Mouse (Mus musculus): ENCODE data around the gene Fkbp15. TPM values are rescaled to one million over a fixed set of nuclear protein-coding genes. Genes with fewer than 3 reads are reported as not detected.
"Not testable (repeated sequence)": the region's sequence is repeated elsewhere in the genome, so short reads cannot be mapped to it uniquely, and the experiment has no call there.

The Fkbp15 gene
- polyA plus RNA-seq, 1 experiment from 2014 or later = 19.2 TPM

DNA sequence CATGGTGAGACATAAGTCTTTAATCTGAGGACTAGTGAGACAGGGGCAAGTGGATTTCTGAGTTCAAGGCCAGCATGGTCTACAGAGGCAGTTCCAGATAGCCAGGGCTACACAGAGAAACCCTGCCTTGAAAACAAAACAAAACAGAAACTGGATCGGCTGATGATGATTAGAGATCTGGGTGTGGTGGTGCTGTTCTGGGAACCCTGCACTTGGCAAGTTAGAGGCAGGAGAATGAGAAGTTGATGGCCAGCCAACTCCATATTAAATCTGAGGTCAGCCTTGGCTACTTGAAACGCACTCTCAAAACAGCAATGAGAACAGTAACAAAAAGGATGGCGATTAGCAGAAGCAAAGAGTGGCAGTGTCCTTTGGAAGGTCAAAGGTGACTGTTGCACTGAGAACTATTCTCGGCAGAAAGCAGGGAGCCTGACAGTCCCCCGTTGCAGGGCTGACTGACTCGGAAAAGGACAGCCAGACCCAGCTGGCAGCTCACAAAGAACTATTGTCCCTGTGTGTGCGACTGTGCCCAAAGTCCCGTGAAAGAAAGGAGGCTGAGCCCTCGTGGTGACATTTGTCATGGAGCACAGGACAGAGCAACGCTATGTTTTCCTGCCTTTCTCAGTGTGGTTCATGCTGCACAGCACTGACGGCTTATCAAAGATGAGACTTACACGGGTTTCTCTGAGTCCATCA is 85.4 kb downstream of the Fkbp15 start:
- Histone ChIP-seq H3K36me3 (ENCODE audit: insufficient read depth, low read length) (no peaks in the 10 kb centered on the region), H3K9ac (ENCODE audit: low read depth, low read length) (no peak overlapping the region), H3K4me2 (ENCODE audit: low read length) (no peak overlapping the region), H3K27ac (no peak overlapping the region), H3K9me3 (replicated peaks; ENCODE audit: low read length) (no peaks in the 10 kb centered on the region), H3K4me1 (replicated peaks; ENCODE audit: insufficient read depth, low read length) (no peaks in the 10 kb centered on the region; the same call in 1 of the 2 replicates), H3K4me3 (replicated peaks; ENCODE audit: low read depth, low read length) (no peak overlapping the region), H3K27me3 (ENCODE audit: insufficient read depth, low read length) (no peaks in the 10 kb centered on the region)
- 26% methylated on average over 12 of the region's 12 CpGs for WGBS
- no peak for TF ChIP-seq CTCF (IDR thresholded peaks at IDR 0.05; ENCODE audit: low read depth)
- DNase-seq (ENCODE audit: low spot score) (no peak), ATAC-seq (replicated peaks; ENCODE audit: low FRiP score, low read depth) (no peak)

DNA sequence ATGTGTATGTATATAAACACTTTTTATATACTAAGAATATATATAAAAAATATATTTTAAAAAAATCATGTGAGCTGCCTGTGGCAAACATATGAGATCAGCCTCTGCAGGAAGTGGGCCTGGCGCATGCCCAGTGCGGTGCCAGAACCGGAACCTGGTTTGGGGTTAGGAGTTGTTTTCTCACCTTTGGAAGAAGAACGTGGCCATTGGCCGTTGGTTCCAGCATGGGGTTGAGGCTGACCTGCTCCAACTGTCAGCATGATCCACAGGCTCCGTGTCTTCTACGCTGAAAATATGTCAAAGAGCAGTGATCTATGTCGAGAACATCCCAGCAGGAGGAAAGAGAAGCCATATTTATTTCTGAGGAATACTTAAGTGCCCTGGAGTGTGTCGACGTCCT is 86.4 kb downstream of the Fkbp15 start:
- TF ChIP-seq CTCF (IDR thresholded peaks at IDR 0.05; ENCODE audit: low read depth) = no peak
- no peak for ATAC-seq (replicated peaks; ENCODE audit: low FRiP score, low read depth)
- DNase-seq (ENCODE audit: low spot score) = no peak
- Histone ChIP-seq H3K9me3 (replicated peaks; ENCODE audit: low read length) (no peaks in the 10 kb centered on the region), H3K4me2 (ENCODE audit: low read length) (no peak overlapping the region), H3K27me3 (ENCODE audit: insufficient read depth, low read length) (no peaks in the 10 kb centered on the region), H3K27ac (no peak overlapping the region), H3K4me1 (replicated peaks; ENCODE audit: insufficient read depth, low read length) (no peaks in the 10 kb centered on the region; the same call in 1 of the 2 replicates), H3K4me3 (replicated peaks; ENCODE audit: low read depth, low read length) (no peak overlapping the region), H3K36me3 (ENCODE audit: insufficient read depth, low read length) (no peaks in the 10 kb centered on the region), H3K9ac (ENCODE audit: low read depth, low read length) (no peak overlapping the region)
- WGBS = 84% methylated on average over 10 of the region's 10 CpGs

DNA sequence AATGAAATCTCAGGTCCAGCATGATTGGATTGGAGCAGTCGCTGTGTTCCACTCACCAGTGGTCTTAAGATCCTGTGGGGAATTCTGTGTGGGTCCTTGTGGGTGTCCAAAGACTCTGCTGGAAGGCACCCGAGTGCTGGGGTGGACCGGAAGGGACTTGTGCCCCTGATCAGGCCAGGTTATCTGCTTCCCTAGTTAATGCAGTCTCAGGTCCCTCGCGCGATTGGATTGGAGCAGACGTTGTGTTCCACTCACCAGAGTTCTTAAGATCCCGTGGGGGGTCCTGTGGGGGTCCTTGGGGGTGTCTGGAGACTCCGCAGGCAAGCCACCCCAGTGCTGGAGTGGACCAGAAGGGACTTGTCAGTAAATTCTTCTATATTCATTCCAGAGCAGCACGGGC is 87.7 kb downstream of the Fkbp15 start:
- no peaks in the 10 kb centered on the region; the same call in 1 of the 2 replicates for H3K4me1 ChIP-seq (replicated peaks; ENCODE audit: insufficient read depth, low read length)
- ATAC-seq (replicated peaks; ENCODE audit: low FRiP score, low read depth) (no peak), DNase-seq (ENCODE audit: low spot score) (no peak)
- no peaks in the 10 kb centered on the region for H3K27me3 ChIP-seq (ENCODE audit: insufficient read depth, low read length)
- no peak overlapping the region for H3K27ac ChIP-seq
- H3K9me3 ChIP-seq (replicated peaks; ENCODE audit: low read length) = no peaks in the 10 kb centered on the region
- TF ChIP-seq CTCF (IDR thresholded peaks at IDR 0.05; ENCODE audit: low read depth) = no peak
- no peaks in the 10 kb centered on the region for H3K36me3 ChIP-seq (ENCODE audit: insufficient read depth, low read length)
- no peak overlapping the region for H3K4me2 ChIP-seq (ENCODE audit: low read length)
- H3K4me3 ChIP-seq (replicated peaks; ENCODE audit: low read depth, low read length) = no peak overlapping the region
- 93% methylated on average over 10 of the region's 10 CpGs for WGBS
- no peak overlapping the region for H3K9ac ChIP-seq (ENCODE audit: low read depth, low read length)

DNA sequence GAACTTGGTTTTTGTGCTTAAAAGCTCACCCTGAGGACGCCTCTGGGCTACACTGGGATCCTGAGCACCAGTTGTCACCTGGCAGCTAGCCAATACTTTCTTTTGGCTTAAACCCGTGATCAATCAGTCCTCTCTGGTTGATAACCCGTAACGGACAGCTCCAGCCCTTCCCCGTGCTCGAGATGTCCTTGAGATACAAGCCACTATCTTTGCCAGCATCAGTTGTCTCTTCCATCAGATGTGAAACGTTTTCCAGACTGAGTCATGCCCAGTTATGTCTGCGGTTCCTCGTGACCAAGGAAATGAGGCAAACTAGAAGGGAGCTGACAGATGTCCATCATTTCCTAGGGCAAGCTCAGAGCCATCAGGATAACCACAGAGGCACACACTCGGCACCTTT is 93.2 kb downstream of the Fkbp15 start:
- Histone ChIP-seq H3K9me3 (replicated peaks; ENCODE audit: low read length) (no peaks in the 10 kb centered on the region), H3K27ac (no peak overlapping the region), H3K4me1 (replicated peaks; ENCODE audit: insufficient read depth, low read length) (no peaks in the 10 kb centered on the region), H3K9ac (ENCODE audit: low read depth, low read length) (no peak overlapping the region), H3K36me3 (ENCODE audit: insufficient read depth, low read length) (no peaks in the 10 kb centered on the region), H3K4me2 (ENCODE audit: low read length) (no peak overlapping the region), H3K27me3 (ENCODE audit: insufficient read depth, low read length) (no peaks in the 10 kb centered on the region), H3K4me3 (replicated peaks; ENCODE audit: low read depth, low read length) (no peak overlapping the region)
- no peak for ATAC-seq (replicated peaks; ENCODE audit: low FRiP score, low read depth)
- TF ChIP-seq CTCF (IDR thresholded peaks at IDR 0.05; ENCODE audit: low read depth) = no peak
- no peak for DNase-seq (ENCODE audit: low spot score)
- 60% methylated on average over 10 of the region's 10 CpGs for WGBS

DNA sequence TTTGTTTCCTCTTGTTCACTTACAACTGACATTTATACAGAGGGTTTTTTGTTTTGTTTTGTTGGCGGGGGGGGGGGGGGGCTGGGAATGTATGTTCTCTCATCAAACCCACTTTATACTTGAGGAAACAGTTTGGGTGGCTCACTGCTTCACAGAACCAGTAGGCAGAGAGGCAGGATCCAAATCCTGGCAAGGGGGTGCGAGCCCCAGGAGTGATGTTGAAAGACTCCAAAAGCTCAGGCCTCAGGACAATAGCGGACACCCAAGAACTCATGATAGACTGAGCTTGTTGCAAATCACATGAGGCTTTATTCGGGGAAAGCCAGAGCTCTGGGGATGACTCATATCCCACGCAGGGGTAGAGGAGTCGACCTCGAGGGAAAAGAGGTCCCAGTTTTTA is 94.3 kb downstream of the Fkbp15 start:
- H3K4me1 ChIP-seq (replicated peaks; ENCODE audit: insufficient read depth, low read length); H3K27me3 ChIP-seq (ENCODE audit: insufficient read depth, low read length); H3K27ac ChIP-seq; DNase-seq (ENCODE audit: low spot score); H3K36me3 ChIP-seq (ENCODE audit: insufficient read depth, low read length); H3K9me3 ChIP-seq (replicated peaks; ENCODE audit: low read length); H3K4me3 ChIP-seq (replicated peaks; ENCODE audit: low read depth, low read length); H3K4me2 ChIP-seq (ENCODE audit: low read length); ATAC-seq (replicated peaks; ENCODE audit: low FRiP score, low read depth); H3K9ac ChIP-seq (ENCODE audit: low read depth, low read length): not testable (repeated sequence)
- 79% methylated on average over 5 of the region's 7 CpGs for WGBS

DNA sequence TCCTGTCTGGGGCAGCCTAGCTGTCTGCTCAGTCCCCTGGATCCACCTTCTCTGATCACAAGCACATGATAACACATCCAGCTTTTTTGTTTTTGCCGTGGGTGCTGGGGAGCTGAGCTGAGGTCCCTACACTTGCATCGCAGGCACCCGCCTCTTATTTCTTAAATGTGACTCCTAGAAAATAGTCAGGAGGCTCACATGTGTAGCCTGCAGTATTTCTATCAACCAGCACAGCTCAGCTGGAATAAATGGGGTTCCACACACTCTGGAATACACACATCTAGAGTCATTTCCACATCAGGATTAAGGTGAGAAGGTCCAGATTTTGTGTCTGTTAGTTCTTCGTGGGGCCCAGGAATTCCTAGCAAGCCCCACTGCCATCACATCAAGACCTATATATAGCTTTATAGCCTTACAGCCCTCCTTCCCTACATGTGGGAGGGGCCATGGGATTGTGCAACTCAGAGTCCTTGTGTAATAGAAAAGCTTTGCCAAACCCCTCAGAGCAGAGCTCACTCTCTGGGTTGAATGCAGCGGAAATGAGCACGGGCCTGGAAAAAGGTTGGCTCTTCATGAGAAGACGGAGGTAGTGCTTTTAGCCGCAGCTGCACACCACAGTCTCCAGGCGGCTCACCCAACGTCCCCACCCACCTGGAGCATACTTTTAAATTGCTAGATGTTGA is 95.1 kb downstream of the Fkbp15 start:
- no peak overlapping the region for H3K9ac ChIP-seq (ENCODE audit: low read depth, low read length)
- H3K4me3 ChIP-seq (replicated peaks; ENCODE audit: low read depth, low read length) = no peak overlapping the region
- no peaks in the 10 kb centered on the region for H3K4me1 ChIP-seq (replicated peaks; ENCODE audit: insufficient read depth, low read length)
- TF ChIP-seq CTCF (IDR thresholded peaks at IDR 0.05; ENCODE audit: low read depth) = no peak
- H3K27me3 ChIP-seq (ENCODE audit: insufficient read depth, low read length) = no peaks in the 10 kb centered on the region
- ATAC-seq (replicated peaks; ENCODE audit: low FRiP score, low read depth) (no peak), DNase-seq (ENCODE audit: low spot score) (peak; percentile 14)
- 65% methylated on average over 10 of the region's 10 CpGs for WGBS
- no peak overlapping the region for H3K4me2 ChIP-seq (ENCODE audit: low read length)
- H3K9me3 ChIP-seq (replicated peaks; ENCODE audit: low read length) = no peaks in the 10 kb centered on the region
- H3K27ac ChIP-seq = no peak overlapping the region
- H3K36me3 ChIP-seq (ENCODE audit: insufficient read depth, low read length) = no peaks in the 10 kb centered on the region

All from kidney, postnatal 0 days (tissue).